ENCODE assay signal across 9 mouse cellular contexts in genomic region chr6:22354675-22355074, GRCm38 (mm10). TPM values are rescaled to one million over a fixed set of nuclear protein-coding genes. Genes with fewer than 3 reads are reported as not detected.
A peak's percentile ranks its signal among the peaks of the same experiment; 100 is the strongest.
DNase-seq lines count a peak whose midpoint lies in the region; ATAC-seq and TF ChIP-seq lines count a peak whose summit lies in the region.
"Had no signal": no experiment of that assay in that cellular context is flagged by ENCODE, and none has a peak within 500 bp of the region (broad histone marks: within the 10 kb centered on the region; RNA-seq: fewer than 3 reads in every experiment).

No protein-coding gene starts in this region.

- H3K79me2 ChIP-seq in MEL (ENCODE audit: control insufficient read depth, insufficient read depth, low read length, poor library complexity): peaks cover 42% of the 10 kb centered on the region

- 0 out of 2 replicates have a peak, but pooled peaks cover 4% of the 10 kb centered on the region for H3K9me3 ChIP-seq in heart, postnatal 0 days (replicated peaks; ENCODE audit: control insufficient read depth, low read length)
- no peaks in the 10 kb centered on the region for H3K9me3 ChIP-seq in MEL (replicated peaks; ENCODE audit: insufficient read depth, low read length)
- H3K9me3 ChIP-seq in hindbrain, embryonic 14.5 days (ENCODE audit: control insufficient read depth, low read length): no peaks in the 10 kb centered on the region
- no peaks in the 10 kb centered on the region for H3K9me3 ChIP-seq in midbrain, embryonic 11.5 days (ENCODE audit: control insufficient read depth, low read length)

- no peak for TF ChIP-seq CTCF in heart, postnatal 0 days (IDR thresholded peaks at IDR 0.05; ENCODE audit: low read depth)
- TF ChIP-seq CTCF in MEL (IDR thresholded peaks at IDR 0.05 in 2 of 3, conservative IDR thresholded peaks at IDR 0.05 in 1 of 3; ENCODE audit: control insufficient read depth in 1 of 3, insufficient read depth in 1 of 3, low read depth in 2 of 3, low read length in 3 of 3, poor library complexity in 1 of 3, severe bottlenecking in 1 of 3): no peak
- TF ChIP-seq CTCF in thymus, adult 2 months (IDR thresholded peaks at IDR 0.05; ENCODE audit: borderline replicate concordance, control insufficient read depth, extremely low read depth, insufficient read depth, low read length, poor library complexity): no peak

- TF ChIP-seq EP300 in heart, postnatal 0 days (IDR thresholded peaks at IDR 0.05; ENCODE audit: low read depth): no peak
- no peak for TF ChIP-seq EP300 in MEL (IDR thresholded peaks at IDR 0.05; ENCODE audit: low read depth in 1 of 2, low read length in 2 of 2)

- H3K9ac ChIP-seq in heart, postnatal 0 days (replicated peaks; ENCODE audit: low read depth, low read length): no peak overlapping the region
- H3K9ac ChIP-seq in MEL (ENCODE audit: control insufficient read depth, low read depth, low read length, poor library complexity, severe bottlenecking): no peak overlapping the region; the same call in 1 of the 2 replicates
- no peak overlapping the region for H3K9ac ChIP-seq in hindbrain, embryonic 14.5 days
- H3K9ac ChIP-seq in midbrain, embryonic 11.5 days (ENCODE audit: low read length): no peak overlapping the region

- ATAC-seq in heart, postnatal 0 days (ENCODE audit: insufficient read depth, low read depth): no peak
- ATAC-seq in hindbrain, embryonic 14.5 days (ENCODE audit: low FRiP score): no peak
- no peak for ATAC-seq in midbrain, embryonic 11.5 days (ENCODE audit: low FRiP score)

- H3K27me3 ChIP-seq in heart, postnatal 0 days (ENCODE audit: control insufficient read depth, insufficient read depth, low read length): no peaks in the 10 kb centered on the region
- no peaks in the 10 kb centered on the region for H3K27me3 ChIP-seq in MEL (ENCODE audit: control insufficient read depth in 1 of 2, insufficient read depth in 2 of 2, low read length in 2 of 2)
- no peaks in the 10 kb centered on the region for H3K27me3 ChIP-seq in hindbrain, embryonic 14.5 days (ENCODE audit: control insufficient read depth, insufficient read depth, low read length)
- no peaks in the 10 kb centered on the region for H3K27me3 ChIP-seq in midbrain, embryonic 11.5 days (ENCODE audit: control insufficient read depth, insufficient read depth, low read length)
- H3K27me3 ChIP-seq in thymus, adult 2 months (ENCODE audit: control insufficient read depth, insufficient read depth, low read length): no peaks in the 10 kb centered on the region

- no peak for DNase-seq in heart, postnatal 0 days (ENCODE audit: low spot score)
- DNase-seq in heart, postnatal 10 days: no peak
- no peak for DNase-seq in MEL (ENCODE audit: low read depth, low spot score)
- DNase-seq in hindbrain, embryonic 14.5 days (ENCODE audit: low spot score): no peak
- DNase-seq in midbrain, embryonic 11.5 days (ENCODE audit: low spot score, missing footprints): no peak
- no peak for DNase-seq in thymus, adult 2 months
- DNase-seq in cerebellum, postnatal 25 days: no peak
- no peak for DNase-seq in left cerebral cortex, adult 11 months (ENCODE audit: low spot score)
- DNase-seq: right cerebral cortex, postnatal 25 days had no signal

- intact Hi-C loops in heart, postnatal 10 days (cut with DNase I): no loop called here

- no peaks in the 10 kb centered on the region for H3K36me3 ChIP-seq in heart, postnatal 0 days (replicated peaks; ENCODE audit: control insufficient read depth, insufficient read depth, low read length)
- H3K36me3 ChIP-seq in MEL (ENCODE audit: control insufficient read depth in 1 of 2, insufficient read depth in 2 of 2, low read length in 2 of 2): peaks cover 0 to 35% of the 10 kb centered on the region in 2 experiments; a peak in 2 of 4 replicates
- no peaks in the 10 kb centered on the region for H3K36me3 ChIP-seq in hindbrain, embryonic 14.5 days (replicated peaks; ENCODE audit: control insufficient read depth, insufficient read depth)
- no peaks in the 10 kb centered on the region for H3K36me3 ChIP-seq in midbrain, embryonic 11.5 days (ENCODE audit: control insufficient read depth, insufficient read depth, low read length)
- H3K36me3 ChIP-seq in thymus, adult 2 months (ENCODE audit: control insufficient read depth, insufficient read depth, low read length): no peaks in the 10 kb centered on the region

- H3K4me1 ChIP-seq in heart, postnatal 0 days (ENCODE audit: control insufficient read depth, insufficient read depth): 0 out of 2 replicates have a peak, but pooled peaks cover 16% of the 10 kb centered on the region
- peaks cover 4 to 23% of the 10 kb centered on the region in 2 experiments for H3K4me1 ChIP-seq in MEL (ENCODE audit: control insufficient read depth in 1 of 2, insufficient read depth in 2 of 2, low read length in 2 of 2)
- H3K4me1 ChIP-seq in hindbrain, embryonic 14.5 days (replicated peaks; ENCODE audit: control insufficient read depth, insufficient read depth, low read length): peaks cover 10% of the 10 kb centered on the region
- H3K4me1 ChIP-seq in midbrain, embryonic 11.5 days (ENCODE audit: control insufficient read depth, insufficient read depth, low read length): peaks cover 3% of the 10 kb centered on the region; the same call in 1 of the 2 replicates
- peaks cover 19% of the 10 kb centered on the region for H3K4me1 ChIP-seq in thymus, adult 2 months (replicated peaks; ENCODE audit: control insufficient read depth, insufficient read depth, low read length)

- WGBS in heart, postnatal 0 days: 88% methylated on average over 7 of the region's 7 CpGs
- WGBS in hindbrain, embryonic 14.5 days: 80% methylated on average over 7 of the region's 7 CpGs
- 90% methylated on average over 7 of the region's 7 CpGs for WGBS in midbrain, embryonic 11.5 days
- WGBS in thymus, adult 2 months: 91% methylated on average over 7 of the region's 7 CpGs

- peak overlapping the region; percentile 84 for H3K4me3 ChIP-seq in heart, postnatal 0 days (ENCODE audit: low read depth, low read length)
- peak overlapping the region; percentile 23 to 85; a peak in 3 of 4 replicates for H3K4me3 ChIP-seq in MEL (ENCODE audit: control insufficient read depth in 1 of 2, insufficient read depth in 1 of 2, low read depth in 2 of 2, low read length in 2 of 2)
- H3K4me3 ChIP-seq in hindbrain, embryonic 14.5 days (replicated peaks; ENCODE audit: low read length): no peak overlapping the region
- H3K4me3 ChIP-seq in midbrain, embryonic 11.5 days (ENCODE audit: low read depth, low read length): no peak overlapping the region
- no peak overlapping the region for H3K4me3 ChIP-seq in thymus, adult 2 months (ENCODE audit: control insufficient read depth, insufficient read depth, low read length)

- TF ChIP-seq POLR2A in MEL (IDR thresholded peaks at IDR 0.05; ENCODE audit: control insufficient read depth in 1 of 2, insufficient read depth in 1 of 2, low read depth in 1 of 2, low read length in 2 of 2, poor library complexity in 1 of 2): no peak
- TF ChIP-seq POLR2A in thymus, adult 2 months (IDR thresholded peaks at IDR 0.05; ENCODE audit: control insufficient read depth, extremely low read depth, insufficient read depth, low read length, poor library complexity): no peak

- TF ChIP-seq RAD21 in MEL (IDR thresholded peaks at IDR 0.05; ENCODE audit: low read depth, low read length): no peak

- peak overlapping the region; percentile 61 for H3K4me2 ChIP-seq in heart, postnatal 0 days (ENCODE audit: low read depth, low read length)
- H3K4me2 ChIP-seq in hindbrain, embryonic 14.5 days (replicated peaks): peak overlapping the region; percentile 61
- H3K4me2 ChIP-seq in midbrain, embryonic 11.5 days: peak overlapping the region; percentile 60

- H3K27ac ChIP-seq in heart, postnatal 0 days (ENCODE audit: low read depth): no peak overlapping the region
- H3K27ac ChIP-seq in MEL (ENCODE audit: control insufficient read depth, low read depth, low read length): no peak overlapping the region
- no peak overlapping the region for H3K27ac ChIP-seq in hindbrain, embryonic 14.5 days
- H3K27ac ChIP-seq in midbrain, embryonic 11.5 days (ENCODE audit: low read depth, low read length): no peak overlapping the region
- H3K27ac ChIP-seq in thymus, adult 2 months (ENCODE audit: control insufficient read depth, insufficient read depth, low read length): no peak overlapping the region

TF ChIP-seq in MEL, 35 proteins besides CTCF, POLR2A, EP300 and RAD21:
- TF ChIP-seq MEF2A (IDR thresholded peaks at IDR 0.05; ENCODE audit: extremely low read depth, insufficient replicate concordance, low read depth, low read length, poor library complexity, severe bottlenecking) (no peak), SIN3A (IDR thresholded peaks at IDR 0.05; ENCODE audit: low read length) (no peak), ZNF384 (IDR thresholded peaks at IDR 0.05; ENCODE audit: low read depth, low read length) (no peak), POLR2AphosphoS5 (IDR thresholded peaks at IDR 0.05; ENCODE audit: borderline replicate concordance, low read depth, low read length) (no peak)

RNA-seq across cellular contexts. Expression of gene Fam3c, which starts 1.4 kb away (rescaled TPM):
- 7.3 and 8.0 TPM in 2 replicates for total RNA-seq in heart, postnatal 0 days (2014; rRNA removed; ENCODE audit: low replicate concordance)
- 27.9 and 28.8 TPM in 2 replicates for polyA plus RNA-seq in heart, postnatal 0 days (2015; fragmentation: Nextera tagmentation; extraction: Ambion mirVana)
- 10 to 100 TPM; 33.4 to 36.7 TPM for total RNA-seq in heart, postnatal 10 days (2021)
- 28.2 and 30.7 TPM in 2 replicates for total RNA-seq in MEL (2012; rRNA removed)
- 100 to 1,000 TPM in 1 of 2 experiments, 10 to 100 TPM in 1; 28.2 to 396 TPM for polyA plus RNA-seq in MEL (2012; ENCODE audit: insufficient read depth in 1 of 2, insufficient read length in 2 of 2, low read depth in 1 of 2, low replicate concordance in 2 of 2, missing spikeins in 1 of 2)
- 81.1 and 101 TPM in 2 replicates for polyA plus RNA-seq in hindbrain, embryonic 14.5 days (2014; fragmentation: Nextera tagmentation; extraction: Ambion mirVana)
- polyA plus RNA-seq in midbrain, embryonic 11.5 days (2014; fragmentation: Nextera tagmentation; extraction: Ambion mirVana): 31.2 and 34.3 TPM in 2 replicates
- polyA plus RNA-seq in thymus, adult 2 months (2012; rRNA removed): 3.8 and 3.9 TPM in 2 replicates

Comparison
In these comparisons a context has a peak if more than half of its experiments do, and no peak if none do; other contexts are left out.
1. H3K4me3 ChIP-seq: peak in heart, postnatal 0 days (single experiment) and MEL (2 of 2); none in hindbrain, embryonic 14.5 days (single experiment), midbrain, embryonic 11.5 days (single experiment) and thymus, adult 2 months (single experiment).
2. Peak in every context shown above with its lines, with median percentiles within 50 percentile points of each other: H3K4me2 ChIP-seq.